Mouse (Mus musculus): ENCODE measurements around the gene Palld.

DNA sequence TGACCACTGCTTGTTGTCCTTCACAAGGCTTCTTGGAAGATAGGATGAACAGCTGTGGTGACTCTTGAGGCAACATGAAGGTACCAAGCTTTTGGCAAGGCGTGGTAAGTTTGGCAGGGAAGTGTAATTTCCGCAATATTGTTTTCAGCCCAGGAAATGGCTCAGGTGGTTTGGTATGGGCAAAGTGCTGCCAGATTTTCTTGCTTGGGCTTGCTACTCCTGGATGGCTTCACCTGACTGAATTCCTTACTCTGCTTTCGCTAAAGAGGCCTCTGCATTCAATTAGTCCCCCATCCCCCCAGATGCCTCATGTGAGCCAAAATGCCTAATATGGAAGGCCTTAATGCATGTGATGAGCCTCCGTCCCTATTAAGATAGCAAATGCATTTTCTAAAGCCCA lies 322.7 kb downstream of the Palld start:
- TF ChIP-seq SIN3A (IDR thresholded peaks at IDR 0.05; ENCODE audit: low read length) (no peak), POLR2A (IDR thresholded peaks at IDR 0.05; ENCODE audit: low read depth, low read length) (no peak), CTCF (conservative IDR thresholded peaks at IDR 0.05 in 1 of 2, IDR thresholded peaks at IDR 0.05 in 1 of 2; ENCODE audit: low read depth in 2 of 2, low read length in 2 of 2) (no peak), RAD21 (IDR thresholded peaks at IDR 0.05; ENCODE audit: low read depth, low read length) (no peak), MAZ (IDR thresholded peaks at IDR 0.05; ENCODE audit: low read depth, low read length) (no peak), TCF12 (IDR thresholded peaks at IDR 0.05; ENCODE audit: low read depth, low read length) (no peak), IRF4 (IDR thresholded peaks at IDR 0.05; ENCODE audit: low read depth, low read length) (no peak)
